Mouse (Mus musculus): Measurements from ENCODE around the gene Mov10. TPM values are rescaled to one million over a fixed set of nuclear protein-coding genes. Genes with fewer than 3 reads are reported as not detected.
A peak's percentile ranks its signal among the peaks of the same experiment; 100 is the strongest.
"Not testable (repeated sequence)": the region's sequence is repeated elsewhere in the genome, so short reads cannot be mapped to it uniquely, and the experiment has no call there.

The Mov10 gene
- polyA plus RNA-seq, 1 experiment from 2014 or later = 28.1 TPM

DNA sequence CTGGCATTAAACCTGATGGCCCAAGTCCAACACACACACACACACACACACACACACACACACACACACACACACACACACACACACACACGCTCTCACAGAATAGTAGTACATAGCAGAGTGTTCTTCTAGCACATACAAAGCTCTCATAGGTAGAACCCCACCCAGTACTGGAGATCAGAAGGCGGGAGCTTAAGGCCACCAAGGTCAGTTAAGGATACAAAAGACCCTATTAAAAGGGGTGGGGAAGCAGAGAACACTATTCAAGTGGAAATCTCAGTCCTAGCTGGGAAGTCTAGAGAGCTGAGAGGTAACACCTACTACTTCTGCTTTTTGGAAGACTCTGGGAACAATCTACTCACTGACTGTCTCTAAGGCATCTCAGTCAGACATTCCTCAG is 3.0 kb downstream of the Mov10 start:
- ATAC-seq (ENCODE audit: low FRiP score, low TSS enrichment) (no peak), DNase-seq (ENCODE audit: low spot score) (no peak)
- Histone ChIP-seq H3K9me3 (ENCODE audit: control insufficient read depth, low read length) (no peaks in the 10 kb centered on the region), H3K4me1 (replicated peaks; ENCODE audit: control insufficient read depth, insufficient read depth) (peaks cover 4% of the 10 kb centered on the region; the same call in 1 of the 2 replicates), H3K4me2 (replicated peaks; ENCODE audit: low read depth) (no peak overlapping the region), H3K4me3 (ENCODE audit: low read depth, low read length) (no peak overlapping the region), H3K27me3 (ENCODE audit: control insufficient read depth, insufficient read depth, low read length) (no peaks in the 10 kb centered on the region), H3K27ac (replicated peaks) (no peak overlapping the region), H3K36me3 (ENCODE audit: control insufficient read depth, insufficient read depth, low read length) (no peaks in the 10 kb centered on the region), H3K9ac (ENCODE audit: low read length) (no peak overlapping the region)
- no peak for TF ChIP-seq CTCF (IDR thresholded peaks at IDR 0.05; ENCODE audit: low read depth)
- no peak for TF ChIP-seq EP300 (optimal IDR thresholded peaks at IDR 0.05)
- WGBS = 73% methylated on average over 2 of the region's 2 CpGs

DNA sequence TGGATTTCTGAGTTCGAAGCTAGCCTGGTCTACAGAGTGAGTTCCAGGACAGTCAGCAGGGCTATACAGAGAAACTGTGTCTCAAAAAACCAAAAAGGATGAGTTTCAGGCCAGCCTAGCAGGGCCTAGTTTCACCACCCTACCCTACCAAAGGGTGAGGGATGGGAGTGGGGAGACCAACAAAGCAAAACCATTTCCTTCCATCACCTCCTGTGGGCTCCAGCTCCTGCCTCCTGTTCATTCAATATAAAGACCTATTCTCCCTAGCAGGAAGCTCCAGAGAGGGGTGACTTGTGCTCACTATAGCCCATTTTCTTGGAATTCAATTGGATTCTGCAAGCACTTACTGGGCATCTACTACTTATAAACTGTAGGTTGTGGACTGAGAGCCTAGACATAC is 3.6 kb downstream of the Mov10 start:
- H3K4me1 ChIP-seq (replicated peaks; ENCODE audit: control insufficient read depth, insufficient read depth) = peaks cover 4% of the 10 kb centered on the region; the same call in 1 of the 2 replicates
- no peak overlapping the region for H3K4me3 ChIP-seq (ENCODE audit: low read depth, low read length)
- no peaks in the 10 kb centered on the region for H3K36me3 ChIP-seq (ENCODE audit: control insufficient read depth, insufficient read depth, low read length)
- TF ChIP-seq CTCF (IDR thresholded peaks at IDR 0.05; ENCODE audit: low read depth) (no peak), EP300 (optimal IDR thresholded peaks at IDR 0.05) (no peak)
- no peaks in the 10 kb centered on the region for H3K27me3 ChIP-seq (ENCODE audit: control insufficient read depth, insufficient read depth, low read length)
- H3K4me2 ChIP-seq (replicated peaks; ENCODE audit: low read depth) = no peak overlapping the region
- H3K9ac ChIP-seq (ENCODE audit: low read length) = no peak overlapping the region
- no peak for DNase-seq (ENCODE audit: low spot score)
- H3K27ac ChIP-seq (replicated peaks) = no peak overlapping the region
- no peaks in the 10 kb centered on the region for H3K9me3 ChIP-seq (ENCODE audit: control insufficient read depth, low read length)
- ATAC-seq (ENCODE audit: low FRiP score, low TSS enrichment) = no peak
- 87% methylated on average over 1 of the region's 1 CpGs for WGBS

DNA sequence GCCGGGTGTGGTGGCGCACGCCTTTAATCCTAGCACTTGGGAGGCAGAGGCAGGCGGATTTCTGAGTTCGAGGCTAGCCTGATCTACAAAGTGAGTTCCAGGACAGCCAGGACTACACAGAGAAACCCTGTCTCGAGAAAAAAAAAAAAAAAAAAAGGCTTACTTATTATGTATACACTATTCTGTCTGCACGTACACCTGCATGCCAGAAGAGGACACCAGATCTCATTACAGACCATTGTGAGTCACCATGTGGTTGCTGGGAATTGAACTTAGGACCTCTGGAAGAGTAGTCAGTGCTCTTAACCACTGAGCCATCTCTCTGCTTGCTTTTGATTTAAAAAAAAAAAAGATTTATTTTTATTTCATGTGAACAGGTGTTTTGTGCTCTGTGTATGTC is 5.1 kb downstream of the Mov10 start:
- not testable (repeated sequence) for DNase-seq (ENCODE audit: low spot score); ATAC-seq (ENCODE audit: low FRiP score, low TSS enrichment); H3K4me1 ChIP-seq (replicated peaks; ENCODE audit: control insufficient read depth, insufficient read depth); H3K27me3 ChIP-seq (ENCODE audit: control insufficient read depth, insufficient read depth, low read length); H3K9me3 ChIP-seq (ENCODE audit: control insufficient read depth, low read length); H3K27ac ChIP-seq (replicated peaks); H3K4me2 ChIP-seq (replicated peaks; ENCODE audit: low read depth); H3K9ac ChIP-seq (ENCODE audit: low read length); H3K36me3 ChIP-seq (ENCODE audit: control insufficient read depth, insufficient read depth, low read length); H3K4me3 ChIP-seq (ENCODE audit: low read depth, low read length)
- WGBS = 86% methylated on average over 7 of the region's 7 CpGs

DNA sequence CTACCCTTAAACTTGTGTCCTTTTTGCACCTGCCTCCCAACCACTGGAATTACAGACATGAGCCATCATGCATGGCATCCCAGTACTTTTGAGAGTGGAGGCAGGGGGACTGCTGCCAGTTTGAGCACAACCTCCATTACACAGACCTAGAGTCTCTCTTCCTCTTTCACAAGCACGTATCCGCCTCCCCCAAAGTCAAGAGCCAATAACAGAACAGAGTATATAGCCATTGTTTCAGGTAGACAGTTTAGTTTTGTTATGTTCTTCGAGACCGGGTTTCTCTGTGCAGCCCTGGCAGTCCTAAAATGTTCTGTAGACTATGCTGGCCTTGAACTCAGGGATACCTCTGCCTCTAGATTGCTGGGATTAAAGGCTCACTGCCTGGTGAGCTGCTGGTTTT is 6.1 kb downstream of the Mov10 start:
- Histone ChIP-seq H3K9ac (ENCODE audit: low read length) (no peak overlapping the region), H3K36me3 (ENCODE audit: control insufficient read depth, insufficient read depth, low read length) (no peaks in the 10 kb centered on the region)
- WGBS = 73% methylated on average over 4 of the region's 4 CpGs

DNA sequence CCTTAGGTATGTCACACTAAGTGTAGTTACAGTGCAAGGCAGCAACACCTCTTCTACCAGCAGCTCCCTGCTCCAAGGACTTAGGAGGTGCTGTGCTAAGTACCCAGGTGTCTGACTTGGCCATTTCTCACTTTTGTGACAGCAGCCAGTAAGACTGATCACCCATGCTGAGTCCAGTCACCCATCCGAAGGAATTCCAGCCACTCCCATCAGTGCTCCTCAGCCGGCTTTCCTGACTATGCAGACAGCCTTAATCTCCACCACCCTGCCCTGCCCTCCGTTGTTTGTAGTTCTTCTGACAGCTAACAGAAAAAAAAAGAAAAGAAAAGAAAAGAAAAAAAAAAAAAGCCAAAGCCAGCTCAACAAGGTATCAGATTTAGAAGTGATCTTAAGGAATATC is 6.6 kb downstream of the Mov10 start:
- Histone ChIP-seq H3K27me3 (ENCODE audit: control insufficient read depth, insufficient read depth, low read length) (no peaks in the 10 kb centered on the region), H3K4me3 (ENCODE audit: low read depth, low read length) (no peak overlapping the region), H3K36me3 (ENCODE audit: control insufficient read depth, insufficient read depth, low read length) (no peaks in the 10 kb centered on the region), H3K9ac (ENCODE audit: low read length) (no peak overlapping the region), H3K9me3 (ENCODE audit: control insufficient read depth, low read length) (no peaks in the 10 kb centered on the region), H3K4me2 (replicated peaks; ENCODE audit: low read depth) (no peak overlapping the region), H3K27ac (replicated peaks) (no peak overlapping the region), H3K4me1 (replicated peaks; ENCODE audit: control insufficient read depth, insufficient read depth) (no peaks in the 10 kb centered on the region)
- 31% methylated on average over 3 of the region's 3 CpGs for WGBS
- ATAC-seq (ENCODE audit: low FRiP score, low TSS enrichment) = peak; percentile 68
- TF ChIP-seq CTCF (IDR thresholded peaks at IDR 0.05; ENCODE audit: low read depth) (no peak), EP300 (optimal IDR thresholded peaks at IDR 0.05) (no peak)
- peak; percentile 53 for DNase-seq (ENCODE audit: low spot score)

More for the DNA sequence above, 6.1 kb downstream of the Mov10 start:
- Histone ChIP-seq H3K27me3 (ENCODE audit: control insufficient read depth, insufficient read depth, low read length) (no peaks in the 10 kb centered on the region), H3K4me1 (replicated peaks; ENCODE audit: control insufficient read depth, insufficient read depth) (peaks cover 3% of the 10 kb centered on the region; the same call in 1 of the 2 replicates), H3K4me2 (replicated peaks; ENCODE audit: low read depth) (no peak overlapping the region), H3K27ac (replicated peaks) (no peak overlapping the region), H3K9me3 (ENCODE audit: control insufficient read depth, low read length) (no peaks in the 10 kb centered on the region), H3K4me3 (ENCODE audit: low read depth, low read length) (no peak overlapping the region)
- ATAC-seq (ENCODE audit: low FRiP score, low TSS enrichment) (no peak), DNase-seq (ENCODE audit: low spot score) (no peak)
- no peak for TF ChIP-seq CTCF (IDR thresholded peaks at IDR 0.05; ENCODE audit: low read depth)
- no peak for TF ChIP-seq EP300 (optimal IDR thresholded peaks at IDR 0.05)

DNA sequence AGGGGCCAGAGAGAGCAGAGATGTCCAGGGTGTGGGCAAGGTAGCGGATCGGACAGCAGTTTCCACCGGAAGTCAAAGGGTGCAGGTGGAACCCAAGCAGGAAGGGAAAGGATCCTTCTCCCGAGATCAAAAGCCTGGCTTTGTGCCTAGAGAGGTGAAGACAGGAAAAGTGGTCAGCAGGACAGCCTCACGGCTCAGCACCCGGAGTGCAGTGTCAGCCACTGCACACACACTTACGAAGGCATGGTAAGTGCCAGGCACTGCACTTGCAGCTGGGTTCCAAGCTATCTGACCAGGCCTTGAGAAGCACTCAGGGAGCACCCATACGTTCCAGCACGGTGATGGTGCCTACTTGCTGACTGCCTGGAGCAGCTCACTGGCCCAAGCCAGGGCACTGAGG is 12.8 kb downstream of the Mov10 start:
- H3K4me3 ChIP-seq (ENCODE audit: low read depth, low read length) = no peak overlapping the region
- ATAC-seq (ENCODE audit: low FRiP score, low TSS enrichment) = no peak
- H3K36me3 ChIP-seq (ENCODE audit: control insufficient read depth, insufficient read depth, low read length) = no peaks in the 10 kb centered on the region; the same call in 1 of the 2 replicates

More for the DNA sequence above, 12.8 kb downstream of the Mov10 start:
- no peak for DNase-seq (ENCODE audit: low spot score)
- no peak overlapping the region for H3K27ac ChIP-seq (replicated peaks)
- H3K9ac ChIP-seq (ENCODE audit: low read length) = no peak overlapping the region
- TF ChIP-seq EP300 (optimal IDR thresholded peaks at IDR 0.05) (no peak), CTCF (IDR thresholded peaks at IDR 0.05; ENCODE audit: low read depth) (no peak)
- no peaks in the 10 kb centered on the region for H3K4me1 ChIP-seq (replicated peaks; ENCODE audit: control insufficient read depth, insufficient read depth)
- H3K4me2 ChIP-seq (replicated peaks; ENCODE audit: low read depth) = no peak overlapping the region
- 76% methylated on average over 9 of the region's 9 CpGs for WGBS
- H3K9me3 ChIP-seq (ENCODE audit: control insufficient read depth, low read length) = no peaks in the 10 kb centered on the region
- no peaks in the 10 kb centered on the region for H3K27me3 ChIP-seq (ENCODE audit: control insufficient read depth, insufficient read depth, low read length)

Data from stomach, postnatal 0 days (tissue).